Mouse (Mus musculus): Measurements from ENCODE around the gene Abhd14a.
"Not testable (repeated sequence)": the region's sequence is repeated elsewhere in the genome, so short reads cannot be mapped to it uniquely, and the experiment has no call there.

Abhd14a gene

DNA sequence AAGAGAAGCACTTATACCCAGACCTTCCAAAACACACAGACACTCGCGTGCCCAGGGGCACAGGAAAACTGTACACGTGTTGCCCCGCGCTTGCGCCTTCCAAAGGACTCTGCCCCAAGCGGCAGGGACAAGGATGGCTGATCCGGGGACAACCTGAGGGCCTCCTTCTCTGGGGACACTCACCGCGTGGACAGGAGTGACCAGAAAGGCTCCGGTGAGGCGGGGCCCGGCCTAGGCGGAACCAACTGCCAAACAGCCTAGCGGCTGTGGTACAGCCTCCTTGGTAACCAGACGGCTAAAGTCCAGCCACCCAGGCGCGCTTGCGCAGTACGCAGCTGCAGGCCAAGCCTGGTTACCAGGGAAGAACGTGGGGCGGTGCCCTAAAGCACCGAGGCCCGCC lies at the start of gene Abhd14a, which contains the start of gene Abhd14b:
Gene Abhd14a (minus strand): TSS at position 331 of the 400 bp plus-strand sequence.
Gene Abhd14b (plus strand): TSS at position 112 of the 400 bp plus-strand sequence.
- peak; percentile 26 for DNase-seq (ENCODE audit: low read depth, low spot score)

DNA sequence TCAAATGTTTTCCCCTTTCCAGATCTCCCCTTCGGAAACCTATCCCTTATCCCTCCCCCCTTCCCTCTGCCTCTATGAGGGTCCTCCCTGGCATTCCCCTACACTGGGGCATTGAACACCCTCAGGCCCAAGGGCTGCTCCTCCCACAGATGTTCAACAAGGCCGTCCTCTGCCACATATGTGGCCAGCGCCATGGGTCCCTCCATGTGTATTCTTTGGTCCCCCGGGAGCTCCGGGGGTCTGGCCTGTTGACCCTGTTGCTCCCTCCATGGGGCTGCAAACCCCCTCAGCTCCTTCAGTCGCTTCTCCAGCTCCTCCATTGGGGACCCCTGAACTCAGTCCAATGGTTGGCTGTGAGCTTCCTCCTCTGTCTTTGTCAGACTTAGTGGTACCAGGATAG lies 40.1 kb upstream of the Abhd14a start:
- not testable (repeated sequence) for DNase-seq (ENCODE audit: low read depth, low spot score)

DNA sequence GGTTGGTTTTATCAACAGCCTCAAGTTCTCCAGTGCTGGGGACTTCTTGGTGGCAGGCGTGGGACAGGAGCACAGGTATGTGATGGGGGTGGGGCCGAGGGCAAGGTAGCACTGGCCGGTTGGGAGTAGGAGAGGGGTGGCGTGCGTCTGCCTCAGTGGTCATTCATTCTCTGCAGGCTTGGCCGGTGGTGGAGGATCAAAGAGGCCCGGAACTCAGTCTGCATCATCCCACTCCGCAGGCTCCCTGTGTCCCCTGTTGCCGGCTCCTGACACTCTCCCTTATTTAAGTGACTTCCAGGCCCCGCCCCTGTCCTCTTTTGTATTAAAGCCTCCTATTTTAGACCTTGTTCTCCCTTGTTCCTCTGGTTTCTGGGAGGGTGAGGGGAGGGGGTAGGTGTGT lies 37.6 kb upstream of the Abhd14a start:
- DNase-seq (ENCODE audit: low read depth, low spot score): no peak

DNA sequence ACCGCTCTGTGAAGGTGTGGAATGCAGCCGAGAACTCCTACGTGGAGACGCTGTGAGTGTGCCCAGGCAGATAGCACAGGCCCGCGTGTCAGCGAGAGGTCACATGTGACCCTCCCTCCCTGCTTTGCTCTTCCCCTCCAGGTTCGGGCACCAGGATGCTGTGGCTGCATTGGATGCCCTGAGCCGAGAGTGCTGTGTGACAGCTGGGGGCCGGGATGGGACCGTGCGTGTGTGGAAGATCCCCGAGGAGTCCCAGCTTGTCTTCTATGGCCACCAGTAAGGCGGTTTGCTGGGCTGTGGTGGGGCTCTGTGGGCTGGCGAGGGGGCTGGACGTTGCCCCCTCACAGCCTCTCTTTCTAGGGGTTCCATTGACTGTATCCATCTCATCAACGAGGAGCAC lies 36.1 kb upstream of the Abhd14a start:
- no peak for DNase-seq (ENCODE audit: low read depth, low spot score)

DNA sequence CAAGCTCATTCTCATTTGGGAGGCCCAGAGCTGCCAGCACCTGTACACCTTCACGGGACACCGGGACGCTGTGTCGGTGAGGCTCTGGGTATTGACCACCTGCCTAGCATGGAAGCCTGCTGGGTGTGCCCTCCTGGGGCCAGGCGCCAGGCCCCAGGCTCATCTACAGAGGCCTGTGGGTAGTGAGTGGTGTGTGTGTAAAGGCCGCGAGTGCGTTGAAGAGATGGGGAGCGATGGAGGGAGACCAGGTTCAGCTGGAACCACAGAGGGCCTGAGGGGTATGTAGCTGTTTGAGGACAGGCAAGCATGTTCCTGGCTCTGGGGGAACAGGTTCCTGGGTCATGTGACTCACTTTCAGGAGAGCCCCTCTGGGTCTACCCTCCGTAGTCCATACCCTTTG lies 35.7 kb upstream of the Abhd14a start:
- no peak for DNase-seq (ENCODE audit: low read depth, low spot score)

DNA sequence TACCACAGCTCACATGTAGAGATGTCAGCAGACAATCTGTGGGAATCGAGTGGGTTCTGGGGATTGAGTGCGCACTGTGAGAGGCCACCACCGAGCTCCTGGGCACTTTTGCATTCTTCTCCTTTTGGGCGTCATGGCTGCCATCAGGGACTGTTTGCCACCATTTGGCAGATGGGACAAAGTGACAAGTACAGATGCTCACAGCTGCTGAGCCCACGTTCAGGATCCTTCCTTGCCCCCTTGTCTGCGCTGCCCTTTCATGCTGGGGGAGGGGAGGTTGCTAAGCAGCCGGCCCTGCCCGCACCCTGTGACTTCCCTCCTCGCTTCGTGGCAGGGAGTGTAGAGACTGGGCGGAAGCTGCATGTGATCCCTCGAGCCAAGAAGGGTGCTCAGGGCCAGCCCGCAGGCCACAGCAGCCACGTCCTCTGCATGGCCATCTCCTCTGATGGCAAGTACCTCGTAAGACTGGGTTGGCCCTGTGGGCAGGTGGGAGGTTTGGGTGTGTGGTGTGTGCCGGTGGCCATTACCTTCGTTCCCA lies 35.2 kb upstream of the Abhd14a start:
- no peak for DNase-seq (ENCODE audit: low read depth, low spot score)

- no peak for DNase-seq (ENCODE audit: low read depth, low spot score)
Observed at GRCm38 (mm10) chr9:106481676-106482075, 34.2 kb upstream of the Abhd14a start.

- no peak for DNase-seq (ENCODE audit: low read depth, low spot score)
Observed at GRCm38 (mm10) chr9:106481075-106481474, 33.6 kb upstream of the Abhd14a start.

GRCm38 (mm10) chr9:106480541-106480940 lies 33.1 kb upstream of the Abhd14a start:
- no peak for DNase-seq (ENCODE audit: low read depth, low spot score)

- DNase-seq (ENCODE audit: low read depth, low spot score): no peak
Observed at GRCm38 (mm10) chr9:106478101-106478500, 30.6 kb upstream of the Abhd14a start.

DNA sequence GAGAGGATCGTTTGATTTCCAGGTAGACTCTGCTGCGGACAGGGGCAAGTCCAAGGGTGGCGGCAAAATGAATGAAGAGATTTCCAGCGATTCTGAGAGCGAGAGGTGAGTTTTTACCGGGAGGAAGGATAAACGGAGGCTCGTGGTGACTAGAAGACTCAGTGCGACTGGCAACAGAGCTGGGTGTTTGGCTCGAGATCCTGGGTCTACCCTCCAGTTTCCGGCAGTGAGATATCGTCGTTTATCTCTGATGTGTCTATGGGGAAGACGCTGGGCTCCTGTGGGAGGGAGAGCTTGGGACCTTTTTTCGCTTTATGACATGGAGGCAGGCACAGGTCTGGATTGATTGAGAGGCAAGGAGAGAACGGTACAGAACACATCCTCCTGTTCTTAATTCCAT lies 30.2 kb upstream of the Abhd14a start:
- no peak for DNase-seq (ENCODE audit: low read depth, low spot score)

DNA sequence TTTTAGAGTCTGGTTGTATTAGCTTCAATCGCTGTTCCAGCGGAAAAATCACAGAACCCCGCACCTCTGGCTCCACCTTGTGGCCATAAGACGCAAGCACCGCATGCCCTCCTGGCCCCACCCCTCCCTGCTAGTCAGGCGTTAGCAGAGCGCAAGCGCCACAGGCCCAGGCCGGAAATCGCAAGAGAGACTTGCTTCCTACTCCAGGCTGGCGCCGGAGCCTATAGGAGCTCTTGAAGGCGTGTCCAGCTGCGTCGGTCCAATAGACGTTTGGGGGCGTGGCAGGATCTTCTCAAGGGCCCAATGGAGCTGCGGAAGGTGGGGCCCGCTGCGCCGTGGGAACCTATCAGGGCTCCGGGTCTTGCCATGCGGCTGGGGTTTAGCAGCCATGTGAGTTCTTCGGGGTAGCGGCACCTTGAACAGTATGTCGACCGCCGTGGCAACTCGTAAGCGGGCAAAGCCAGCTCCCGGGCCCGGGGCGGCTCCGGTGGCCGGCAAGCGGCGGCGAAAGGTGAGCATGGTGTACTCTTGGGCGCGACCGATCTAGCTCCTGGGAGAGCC lies 29.5 kb upstream of the Abhd14a start, which contains the start of gene Parp3:
Gene Parp3 (minus strand): TSS at position 26 of the 561 bp plus-strand sequence.
- DNase-seq (ENCODE audit: low read depth, low spot score): peak; percentile 98

- DNase-seq (ENCODE audit: low read depth, low spot score): no peak
Observed at GRCm38 (mm10) chr9:106476002-106476923, 28.8 kb upstream of the Abhd14a start.

- DNase-seq (ENCODE audit: low read depth, low spot score): no peak
Observed at GRCm38 (mm10) chr9:106475663-106476001, 28.2 kb upstream of the Abhd14a start, which contains the start of gene Rrp9. TSS of gene Rrp9 (plus strand) at chr9:106475963.

DNA sequence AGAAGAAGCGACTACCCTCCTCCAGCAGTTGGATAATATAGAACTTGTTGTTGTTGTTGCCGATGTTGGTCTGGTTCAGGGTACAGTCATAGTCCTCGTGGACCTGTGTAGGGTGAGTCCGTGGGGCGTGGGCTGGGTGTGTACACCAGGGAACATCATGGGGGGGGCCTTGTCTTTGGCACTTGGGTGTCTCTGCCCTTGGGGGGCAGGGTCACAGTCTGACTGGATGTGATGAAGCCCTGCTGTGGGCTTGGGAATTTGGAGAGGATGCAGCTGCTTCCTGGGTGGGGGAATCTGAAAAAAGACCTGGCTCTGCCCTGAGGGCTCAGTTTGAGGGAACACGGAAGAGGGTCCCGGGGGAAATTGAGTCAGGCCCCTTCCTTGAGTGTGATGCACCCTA lies 27.6 kb upstream of the Abhd14a start:
- no peak for DNase-seq (ENCODE audit: low read depth, low spot score)

DNA sequence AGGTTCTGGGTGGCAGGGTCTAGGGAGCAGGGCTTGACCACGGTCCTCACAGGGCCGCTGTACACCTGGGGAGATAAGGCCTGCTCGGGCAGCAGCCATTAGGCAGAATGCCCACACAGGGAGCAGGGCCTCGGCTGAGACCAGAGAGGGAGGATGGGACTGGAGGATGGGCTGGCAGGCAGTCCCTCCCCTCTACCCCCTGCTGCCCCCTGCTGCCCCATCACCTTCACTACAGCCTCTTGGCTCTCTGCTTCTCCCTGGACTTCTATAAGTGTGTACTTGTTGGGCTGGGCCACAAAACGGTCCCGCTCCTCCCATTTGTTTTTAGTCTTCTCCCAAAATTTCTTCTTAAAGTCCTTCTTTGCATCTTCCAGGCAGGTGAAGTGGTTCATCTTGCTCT lies 27.0 kb upstream of the Abhd14a start:
- no peak for DNase-seq (ENCODE audit: low read depth, low spot score)

GRCm38 (mm10) chr9:106473753-106474105 lies 26.3 kb upstream of the Abhd14a start:
- no peak for DNase-seq (ENCODE audit: low read depth, low spot score)

DNA sequence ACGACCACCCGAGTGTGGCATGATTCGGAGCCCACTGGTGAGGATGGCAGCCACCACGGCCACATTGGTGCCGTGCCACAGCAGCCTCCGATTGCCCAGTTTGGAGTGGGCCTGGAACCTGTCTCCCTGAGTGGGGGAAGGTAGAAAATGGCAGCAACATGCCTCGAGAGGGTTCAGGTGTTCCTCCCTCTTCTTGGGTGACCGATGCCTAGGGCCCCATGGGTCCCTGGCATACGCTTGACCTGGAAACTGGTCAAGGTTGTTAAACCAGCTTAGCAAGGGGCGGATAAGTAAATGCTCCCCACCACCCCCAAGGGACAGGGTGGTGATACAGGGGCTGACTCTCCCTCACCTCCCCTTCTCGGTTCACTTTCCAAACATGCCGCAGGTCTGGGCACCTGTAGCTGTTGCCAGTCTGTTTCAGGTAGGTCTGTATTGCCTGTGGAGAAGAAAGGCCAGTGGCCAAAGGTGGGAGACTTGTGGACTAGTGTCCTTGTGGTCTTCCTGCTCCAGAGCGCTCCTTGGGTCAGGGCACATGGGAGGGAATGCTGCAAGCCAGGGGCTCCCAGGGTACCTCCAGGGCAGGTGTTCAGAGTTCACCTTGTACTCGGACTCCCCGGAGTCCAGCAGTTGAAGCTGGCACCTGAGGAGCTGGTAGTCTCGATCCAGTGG lies 25.7 kb upstream of the Abhd14a start:
- no peak for DNase-seq (ENCODE audit: low read depth, low spot score)

GRCm38 (mm10) chr9:106472321-106472720 lies 24.8 kb upstream of the Abhd14a start:
- DNase-seq (ENCODE audit: low read depth, low spot score): no peak

GRCm38 (mm10) chr9:106471892-106472291 lies 24.4 kb upstream of the Abhd14a start:
- no peak for DNase-seq (ENCODE audit: low read depth, low spot score)

DNA sequence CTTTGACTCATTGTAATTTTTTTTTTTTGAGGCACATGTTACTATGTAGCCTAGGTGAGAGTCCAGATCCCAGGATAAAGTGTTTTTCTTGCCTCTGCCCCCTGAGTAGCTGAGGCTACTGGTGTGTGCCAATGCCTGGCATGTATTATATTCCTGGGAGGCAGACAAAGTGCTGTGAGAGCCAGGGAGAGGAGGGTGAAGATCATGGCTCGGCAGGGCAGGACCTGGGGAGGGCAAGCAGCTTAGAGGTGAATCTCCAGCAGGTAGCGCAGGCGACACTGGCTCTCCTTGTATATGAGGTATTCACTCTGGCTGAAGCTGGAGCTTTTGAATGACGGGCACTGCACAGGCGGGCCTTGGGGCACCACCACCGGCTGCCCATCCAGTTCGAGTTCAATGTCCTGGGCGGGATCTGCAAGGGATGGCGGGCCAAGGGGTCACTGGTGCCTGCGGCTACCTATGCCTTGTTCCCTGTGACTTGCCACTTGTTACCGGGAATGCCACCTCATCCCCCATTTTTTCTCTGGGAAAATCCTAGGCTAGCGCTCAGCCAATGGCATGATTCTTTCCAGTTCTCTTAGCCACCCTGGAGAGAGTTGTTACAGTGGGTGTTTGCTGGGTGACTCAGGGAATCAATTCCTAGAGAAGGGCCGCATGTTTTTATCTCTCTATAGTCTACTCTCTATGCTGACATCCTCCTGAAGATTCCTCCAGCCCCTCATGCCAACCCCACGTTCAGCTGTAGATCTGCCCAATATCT lies 23.7 kb upstream of the Abhd14a start:
- DNase-seq (ENCODE audit: low read depth, low spot score): no peak

All from c-Kit-negative CD71-positive TER-119-positive erythroid progenitor cells, embryonic 14.5 days (primary cell).